Mouse (Mus musculus) lung, adult 10 weeks (tissue): Measurements from ENCODE around the gene Elavl2. TPM values are rescaled to one million over a fixed set of nuclear protein-coding genes. Genes with fewer than 3 reads are reported as not detected.

ENCODE experiments used
- polyA plus RNA-seq: library from polyadenylated mRNA; stranded (reverse); fragments of 350-450 nt; fragmentation: Illumina TruSeq; extraction: RNeasy Lipid Tissue Mini Kit (QIAGEN cat#74804); gene quantifications from one replicate; pipeline ENCODE4 v1.2.3, GENCODE M21; 2014; ENCODE audit warnings: low read depth, low replicate concordance; ENCODE audit not compliant: insufficient read depth

The Elavl2 gene
- 0.11 TPM for polyA plus RNA-seq

DNA sequence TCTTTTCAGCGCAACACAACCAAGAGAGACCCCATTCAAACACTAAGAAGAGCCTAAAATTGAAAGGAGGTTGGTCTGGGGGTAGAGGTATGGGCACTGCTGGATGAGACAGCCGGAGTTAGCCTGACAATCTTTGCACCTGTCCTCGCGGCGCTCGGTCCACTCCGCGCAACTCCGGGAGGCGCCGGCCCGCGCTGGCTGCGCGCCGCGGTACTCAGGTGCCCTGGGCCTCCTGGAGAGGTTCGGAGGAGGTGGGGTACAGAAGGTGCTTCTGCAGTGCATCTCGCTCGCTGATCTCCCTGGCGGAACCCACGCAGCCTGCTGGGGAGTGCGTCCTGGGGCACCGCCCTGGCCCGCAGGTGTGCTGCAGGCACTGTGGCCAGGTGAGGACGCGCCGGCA lies at the start of gene Elavl2:
Gene Elavl2 (minus strand): TSS at position 363 of the 400 bp plus-strand sequence.

